Mouse (Mus musculus) embryo, embryonic 9.5 days (tissue): ENCODE results near the gene Uqcr10.

Experiments
- DNase-seq: peaks from one replicate; pipeline ENCODE4 v3.0.0-alpha.2; 2017; ENCODE audit errors: extremely low spot score

Gene Uqcr10

GRCm38 (mm10) chr11:4704072-4704964, at the start of gene Uqcr10, which contains the start of gene Zmat5:
Uqcr10 (minus strand) TSS chr11:4704342.
Zmat5 (plus strand) TSS chr11:4704678.
- peak; percentile 93 for DNase-seq

- no peak for DNase-seq
Observed at GRCm38 (mm10) chr11:4752836-4753235, 48.7 kb upstream of the Uqcr10 start.

- peak; percentile 82 for DNase-seq
Observed at GRCm38 (mm10) chr11:4750263-4750662, 46.1 kb upstream of the Uqcr10 start.

GRCm38 (mm10) chr11:4747285-4747684, 43.1 kb upstream of the Uqcr10 start:
- no peak for DNase-seq

- DNase-seq, result no peak
Observed at GRCm38 (mm10) chr11:4746733-4747132, 42.6 kb upstream of the Uqcr10 start, which contains the start of gene Cabp7. Cabp7 (minus strand) TSS chr11:4746778.

- peak; percentile 46 for DNase-seq
Observed at GRCm38 (mm10) chr11:4745969-4746368, 41.8 kb upstream of the Uqcr10 start.

- DNase-seq, result no peak
Observed at GRCm38 (mm10) chr11:4744691-4745090, 40.5 kb upstream of the Uqcr10 start.

- no peak for DNase-seq
Observed at GRCm38 (mm10) chr11:4740785-4741184, 36.6 kb upstream of the Uqcr10 start.

GRCm38 (mm10) chr11:4738719-4739118, 34.6 kb upstream of the Uqcr10 start:
- no peak for DNase-seq

- DNase-seq, result no peak
Observed at GRCm38 (mm10) chr11:4737682-4738081, 33.5 kb upstream of the Uqcr10 start.

- DNase-seq, result no peak
Observed at GRCm38 (mm10) chr11:4736355-4736754, 32.2 kb upstream of the Uqcr10 start.

GRCm38 (mm10) chr11:4734179-4734578, 30.0 kb upstream of the Uqcr10 start:
- DNase-seq, result peak; percentile 39

GRCm38 (mm10) chr11:4731781-4732180, 27.6 kb upstream of the Uqcr10 start:
- no peak for DNase-seq

GRCm38 (mm10) chr11:4730913-4731312, 26.8 kb upstream of the Uqcr10 start:
- DNase-seq, result no peak

GRCm38 (mm10) chr11:4730096-4730495, 26.0 kb upstream of the Uqcr10 start:
- DNase-seq, result no peak

- DNase-seq, result no peak
Observed at GRCm38 (mm10) chr11:4729603-4730002, 25.5 kb upstream of the Uqcr10 start.

- DNase-seq, result no peak
Observed at GRCm38 (mm10) chr11:4721728-4722127, 17.6 kb upstream of the Uqcr10 start.

- DNase-seq, result no peak
Observed at GRCm38 (mm10) chr11:4720900-4721580, 16.9 kb upstream of the Uqcr10 start.

GRCm38 (mm10) chr11:4720393-4720792, 16.3 kb upstream of the Uqcr10 start:
- DNase-seq, result no peak

GRCm38 (mm10) chr11:4719961-4720360, 15.8 kb upstream of the Uqcr10 start:
- DNase-seq, result no peak

- DNase-seq, result no peak
Observed at GRCm38 (mm10) chr11:4718548-4718947, 14.4 kb upstream of the Uqcr10 start.

- no peak for DNase-seq
Observed at GRCm38 (mm10) chr11:4716530-4717236, 12.5 kb upstream of the Uqcr10 start.
